Mouse (Mus musculus) heart, postnatal 10 days (tissue): Measurements from ENCODE around the gene Angptl3. TPM values are rescaled to one million over a fixed set of nuclear protein-coding genes. Genes with fewer than 3 reads are reported as not detected.

Experiments used
- total RNA-seq, 2 experiments: library from RNA; stranded (reverse); gene quantifications; 2 replicates each; pipeline ENCODE4 v1.2.3; 2021

Gene Angptl3
- total RNA-seq, 2 experiments from 2014 or later, result 2.3 to 2.9 TPM

Other genes with a start within 250 kb of the Angptl3 start
- gene Kank4, start 213.4 kb upstream of the Angptl3 start, total RNA-seq, result 1 to 10 TPM; 1.6 to 1.9 TPM
- gene I0C0044D17Rik, start 207.1 kb upstream of the Angptl3 start, total RNA-seq, result not detected
- 10 to 100 TPM; 24.1 to 27.2 TPM for gene Usp1, start 107.1 kb upstream of the Angptl3 start, total RNA-seq
- 10 to 100 TPM; 28.6 to 29.5 TPM for gene Dock7, start 90.0 kb downstream of the Angptl3 start, total RNA-seq
- gene Atg4c, start 163.0 kb downstream of the Angptl3 start, total RNA-seq, result 1 to 10 TPM; 4.9 to 7.5 TPM